In genomic region chr17:34263811-34264371, GRCm38 (mm10) we compare ENCODE assay signal across 9 mouse cellular contexts. TPM values are rescaled to one million over a fixed set of nuclear protein-coding genes. Genes with fewer than 3 reads are reported as not detected.
DNase-seq lines count a peak whose midpoint lies in the region; ATAC-seq and TF ChIP-seq lines count a peak whose summit lies in the region.
"Had no signal": no experiment of that assay in that cellular context is flagged by ENCODE, and none has a peak within 500 bp of the region (broad histone marks: within the 10 kb centered on the region; RNA-seq: fewer than 3 reads in every experiment).

No protein-coding gene starts in this region.

- H3K27me3 ChIP-seq in kidney, embryonic 14.5 days (ENCODE audit: control insufficient read depth, insufficient read depth, low read length) = peaks cover 13% of the 10 kb centered on the region
- peaks cover 16% of the 10 kb centered on the region; the same call in 1 of the 2 replicates for H3K27me3 ChIP-seq in heart, embryonic 14.5 days (ENCODE audit: control insufficient read depth, insufficient read depth, low read length)
- H3K27me3 ChIP-seq in midbrain, postnatal 0 days (ENCODE audit: insufficient read depth, low read length) = peaks cover 13% of the 10 kb centered on the region; the same call in 1 of the 2 replicates

- no peak overlapping the region for H3K9ac ChIP-seq in kidney, embryonic 14.5 days (ENCODE audit: low read depth, low read length)
- peak overlapping the region; percentile 77; the same call in 1 of the 2 replicates for H3K9ac ChIP-seq in heart, embryonic 14.5 days (ENCODE audit: low read length)
- H3K9ac ChIP-seq in midbrain, postnatal 0 days (replicated peaks; ENCODE audit: low read length, poor library complexity, severe bottlenecking) = no peak overlapping the region

- DNase-seq in kidney, postnatal 14 days = no peak
- DNase-seq in liver = peak; percentile 49
- peak; percentile 10 for DNase-seq in midbrain, postnatal 0 days (ENCODE audit: low spot score)
- DNase-seq in layer of hippocampus, adult 18-20 months (ENCODE audit: low spot score in 2 of 2) = no peak
- DNase-seq in left cerebral cortex, adult 18-20 months (ENCODE audit: low spot score in 2 of 2) = no peak
- DNase-seq in testis, postnatal 14 days (ENCODE audit: low spot score) = no peak

- TF ChIP-seq CTCF in midbrain, postnatal 0 days (IDR thresholded peaks at IDR 0.05) = peak; percentile 28; the same call in 1 of the 2 replicates

- no peak overlapping the region for H3K27ac ChIP-seq in kidney, embryonic 14.5 days (ENCODE audit: low read depth, low read length)
- no peak overlapping the region for H3K27ac ChIP-seq in heart, embryonic 14.5 days (replicated peaks in 1 of 2; ENCODE audit: control insufficient read depth in 1 of 2, insufficient read depth in 1 of 2, low read depth in 2 of 2, low read length in 2 of 2)
- H3K27ac ChIP-seq in midbrain, postnatal 0 days (ENCODE audit: low read depth, low read length) = no peak overlapping the region

- no peaks in the 10 kb centered on the region for H3K9me3 ChIP-seq in kidney, embryonic 14.5 days (ENCODE audit: control insufficient read depth, low read length)
- H3K9me3 ChIP-seq in heart, embryonic 14.5 days (ENCODE audit: control insufficient read depth, low read length) = no peaks in the 10 kb centered on the region
- no peaks in the 10 kb centered on the region for H3K9me3 ChIP-seq in midbrain, postnatal 0 days (ENCODE audit: low read length)

- H3K4me2 ChIP-seq in kidney, embryonic 14.5 days (replicated peaks; ENCODE audit: low read depth, low read length) = peak overlapping the region; percentile 83
- H3K4me2 ChIP-seq in heart, embryonic 14.5 days (ENCODE audit: low read length) = peak overlapping the region; percentile 97
- H3K4me2 ChIP-seq in midbrain, postnatal 0 days (ENCODE audit: low read depth, low read length, poor library complexity, severe bottlenecking) = peak overlapping the region; percentile 82

- ATAC-seq in kidney, embryonic 14.5 days (ENCODE audit: low FRiP score, low TSS enrichment) = peak; percentile 13; the same call in 1 of the 2 replicates
- no peak for ATAC-seq in heart, embryonic 14.5 days (ENCODE audit: insufficient number of reproducible peaks, insufficient read depth, low FRiP score, low read depth)
- no peak for ATAC-seq in midbrain, postnatal 0 days (ENCODE audit: low FRiP score)

- 5% methylated on average over 14 of the region's 14 CpGs for WGBS in kidney, embryonic 14.5 days
- 5% methylated on average over 14 of the region's 14 CpGs for WGBS in heart, embryonic 14.5 days
- WGBS in midbrain, postnatal 0 days = 4% methylated on average over 14 of the region's 14 CpGs

- no peaks in the 10 kb centered on the region for H3K36me3 ChIP-seq in kidney, embryonic 14.5 days (ENCODE audit: control insufficient read depth, insufficient read depth, low read length)
- no peaks in the 10 kb centered on the region for H3K36me3 ChIP-seq in heart, embryonic 14.5 days (ENCODE audit: control insufficient read depth, insufficient read depth, low read length)
- no peaks in the 10 kb centered on the region for H3K36me3 ChIP-seq in midbrain, postnatal 0 days (ENCODE audit: insufficient read depth, low read length)

- peak overlapping the region; percentile 46 for H3K4me3 ChIP-seq in kidney, embryonic 14.5 days (ENCODE audit: low read length)
- H3K4me3 ChIP-seq in heart, embryonic 14.5 days (ENCODE audit: control insufficient read depth in 1 of 2, insufficient read depth in 1 of 2, low read depth in 1 of 2, low read length in 2 of 2) = peak overlapping the region; percentile 60 to 62
- peak overlapping the region; percentile 45 for H3K4me3 ChIP-seq in midbrain, postnatal 0 days (ENCODE audit: low read depth, low read length)
- H3K4me3 ChIP-seq: myocyte had no signal

- peaks cover 12% of the 10 kb centered on the region; the same call in 1 of the 2 replicates for H3K4me1 ChIP-seq in kidney, embryonic 14.5 days (ENCODE audit: control insufficient read depth, insufficient read depth, low read length)
- peaks cover 5 to 12% of the 10 kb centered on the region in 2 experiments; a peak in 3 of 4 replicates for H3K4me1 ChIP-seq in heart, embryonic 14.5 days (ENCODE audit: control insufficient read depth in 2 of 2, insufficient read depth in 2 of 2, low read length in 2 of 2)
- H3K4me1 ChIP-seq in midbrain, postnatal 0 days (ENCODE audit: insufficient read depth, low read length) = peaks cover 7% of the 10 kb centered on the region

RNA-seq across cellular contexts. Expression of gene H2-Ab1, which starts 6.4 kb away (rescaled TPM):
- polyA plus RNA-seq in kidney, embryonic 14.5 days (2014; fragmentation: Nextera tagmentation; extraction: Ambion mirVana) = 21.7 and 22.9 TPM in 2 replicates
- polyA plus RNA-seq in heart, embryonic 14.5 days (2014; fragmentation: Nextera tagmentation; extraction: Ambion mirVana) = 7.0 and 10.0 TPM in 2 replicates
- 0.57 and 1.4 TPM in 2 replicates for total RNA-seq in midbrain, postnatal 0 days (2014; rRNA removed)
- 1.5 and 2.7 TPM in 2 replicates for polyA plus RNA-seq in midbrain, postnatal 0 days (2015; fragmentation: Nextera tagmentation; extraction: Ambion mirVana)
- total RNA-seq in layer of hippocampus, adult 18-20 months (2021) = 1 to 10 TPM; 1.3 to 1.9 TPM
- total RNA-seq in left cerebral cortex, adult 18-20 months (2021) = 1 to 10 TPM; 3.2 to 5.2 TPM
- polyA plus RNA-seq: myocyte had no signal

RNA-seq across cellular contexts. Expression of gene H2-Aa, which starts 23.7 kb away (rescaled TPM):
- polyA plus RNA-seq in kidney, embryonic 14.5 days (2014; fragmentation: Nextera tagmentation; extraction: Ambion mirVana) = 2.7 TPM in 2 replicates
- polyA plus RNA-seq in heart, embryonic 14.5 days (2014; fragmentation: Nextera tagmentation; extraction: Ambion mirVana) = 1.2 and 2.5 TPM in 2 replicates
- 0.66 TPM in 1 of 2 replicates, not detected in the other for total RNA-seq in midbrain, postnatal 0 days (2014; rRNA removed)
- 0.29 and 0.81 TPM in 2 replicates for polyA plus RNA-seq in midbrain, postnatal 0 days (2015; fragmentation: Nextera tagmentation; extraction: Ambion mirVana)
- 1 to 10 TPM; 1.3 to 1.4 TPM for total RNA-seq in layer of hippocampus, adult 18-20 months (2021)
- 1 to 10 TPM; 4.5 to 5.9 TPM for total RNA-seq in left cerebral cortex, adult 18-20 months (2021)
- polyA plus RNA-seq: myocyte had no signal

RNA-seq across cellular contexts. Expression of gene H2-Ob, which starts 25.2 kb away (rescaled TPM):
- polyA plus RNA-seq in kidney, embryonic 14.5 days (2014; fragmentation: Nextera tagmentation; extraction: Ambion mirVana) = not detected in 2 replicates
- polyA plus RNA-seq in heart, embryonic 14.5 days (2014; fragmentation: Nextera tagmentation; extraction: Ambion mirVana) = not detected in 2 replicates
- 1.1 and 1.2 TPM in 2 replicates for total RNA-seq in midbrain, postnatal 0 days (2014; rRNA removed)
- 0.31 and 0.55 TPM in 2 replicates for polyA plus RNA-seq in midbrain, postnatal 0 days (2015; fragmentation: Nextera tagmentation; extraction: Ambion mirVana)
- under 1 TPM; 0.20 to 0.37 TPM for total RNA-seq in layer of hippocampus, adult 18-20 months (2021)
- under 1 TPM; 0.40 to 0.44 TPM for total RNA-seq in left cerebral cortex, adult 18-20 months (2021)
- polyA plus RNA-seq: myocyte had no signal

RNA-seq across cellular contexts. Expression of gene H2-Eb1, which starts 41.8 kb away (rescaled TPM):
- polyA plus RNA-seq in kidney, embryonic 14.5 days (2014; fragmentation: Nextera tagmentation; extraction: Ambion mirVana) = 5.9 and 7.1 TPM in 2 replicates
- 2.6 and 3.0 TPM in 2 replicates for polyA plus RNA-seq in heart, embryonic 14.5 days (2014; fragmentation: Nextera tagmentation; extraction: Ambion mirVana)
- total RNA-seq in midbrain, postnatal 0 days (2014; rRNA removed) = 0.88 and 1.7 TPM in 2 replicates
- polyA plus RNA-seq in midbrain, postnatal 0 days (2015; fragmentation: Nextera tagmentation; extraction: Ambion mirVana) = 5.0 and 5.2 TPM in 2 replicates
- 1 to 10 TPM; 1.6 to 2.0 TPM for total RNA-seq in layer of hippocampus, adult 18-20 months (2021)
- total RNA-seq in left cerebral cortex, adult 18-20 months (2021) = 1 to 10 TPM; 4.0 to 6.0 TPM
- polyA plus RNA-seq: myocyte had no signal

Comparison
In these comparisons a context has a peak if more than half of its experiments do, and no peak if none do; other contexts are left out.
1. DNase-seq: peak in liver (single experiment) and midbrain, postnatal 0 days (single experiment); none in kidney, postnatal 14 days (single experiment), layer of hippocampus, adult 18-20 months (0 of 2), left cerebral cortex, adult 18-20 months (0 of 2) and testis, postnatal 14 days (single experiment).
2. Peak in every context shown above with its lines, with median percentiles within 50 percentile points of each other: H3K4me2 ChIP-seq and H3K4me3 ChIP-seq.